Mouse (Mus musculus) heart, adult 2 months (tissue): Measurements from ENCODE around the gene Apod.

Experiments used
- CTCF ChIP-seq: fragments of 200-600 bp; IDR thresholded peaks from 2 replicates; pipeline ENCODE4 v1.8.1; 2022; ENCODE audit warnings: antibody characterized with exemption, mild to moderate bottlenecking, moderate library complexity
- EP300 ChIP-seq: fragments of 200-500 bp; IDR thresholded peaks from 2 replicates; pipeline ENCODE4 v1.6.1; 2011; ENCODE audit warnings: low read depth, low read length, control low read depth; ENCODE audit not compliant: insufficient read depth
- POLR2A ChIP-seq: fragments of 200-500 bp; IDR thresholded peaks from 2 replicates; pipeline ENCODE4 v1.6.1; 2011; ENCODE audit warnings: mild to moderate bottlenecking, low read depth, low read length, control low read depth; ENCODE audit not compliant: insufficient read depth

GRCm38 (mm10) chr16:31303276-31303675 lies 11.3 kb downstream of the Apod start:
- TF ChIP-seq CTCF (no peak), EP300 (peak; percentile 77; the same call in 1 of the 2 replicates), POLR2A (0 out of 2 replicates have a peak, but pooled peaks have one; percentile 35)
